Mouse (Mus musculus): ENCODE results near the gene Cck. TPM values are rescaled to one million over a fixed set of nuclear protein-coding genes. Genes with fewer than 3 reads are reported as not detected.

The Cck gene
- polyA plus RNA-seq (2012; ENCODE audit: insufficient read depth, insufficient read length, low replicate concordance, missing spikeins) = not detected in 2 replicates

GRCm38 (mm10) chr9:121495529-121495928 lies at the start of gene Cck:
TSS of gene Cck (minus strand) at chr9:121495694.
- 16% methylated on average over 12 of the region's 12 CpGs for WGBS
- H3K27ac ChIP-seq (ENCODE audit: insufficient read depth, low read depth, low read length) = no peak within 1 kb of the TSS
- peak within 1 kb of the TSS; percentile 31 for H3K4me3 ChIP-seq (ENCODE audit: insufficient read depth, low read depth, low read length)
- TF ChIP-seq CTCF (IDR thresholded peaks at IDR 0.05; ENCODE audit: insufficient read depth, low read depth, low read length) (no peak), POLR2A (IDR thresholded peaks at IDR 0.05; ENCODE audit: insufficient read depth, low read depth, low read length) (no peak)
- H3K4me1 ChIP-seq (ENCODE audit: control insufficient read depth, insufficient read depth, low read length) = peaks cover 11% of the 10 kb centered on the region

GRCm38 (mm10) chr9:121541530-121541929 lies 46.0 kb upstream of the Cck start:
- Histone ChIP-seq H3K4me1 (ENCODE audit: control insufficient read depth, insufficient read depth, low read length) (peaks cover 2% of the 10 kb centered on the region; the same call in 1 of the 2 replicates), H3K4me3 (ENCODE audit: insufficient read depth, low read depth, low read length) (no peak overlapping the region), H3K27ac (ENCODE audit: insufficient read depth, low read depth, low read length) (no peak overlapping the region)
- TF ChIP-seq CTCF (IDR thresholded peaks at IDR 0.05; ENCODE audit: insufficient read depth, low read depth, low read length) (no peak), POLR2A (IDR thresholded peaks at IDR 0.05; ENCODE audit: insufficient read depth, low read depth, low read length) (no peak)

- no peaks in the 10 kb centered on the region for H3K4me1 ChIP-seq (ENCODE audit: control insufficient read depth, insufficient read depth, low read length)
- H3K27ac ChIP-seq (ENCODE audit: insufficient read depth, low read depth, low read length) = no peak overlapping the region
- no peak overlapping the region for H3K4me3 ChIP-seq (ENCODE audit: insufficient read depth, low read depth, low read length)
- 64% methylated on average over 9 of the region's 9 CpGs for WGBS
- TF ChIP-seq POLR2A (IDR thresholded peaks at IDR 0.05; ENCODE audit: insufficient read depth, low read depth, low read length) (no peak), CTCF (IDR thresholded peaks at IDR 0.05; ENCODE audit: insufficient read depth, low read depth, low read length) (no peak)
Measured at GRCm38 (mm10) chr9:121532626-121533025, 37.1 kb upstream of the Cck start.

- Histone ChIP-seq H3K27ac (ENCODE audit: insufficient read depth, low read depth, low read length) (no peak overlapping the region), H3K4me1 (ENCODE audit: control insufficient read depth, insufficient read depth, low read length) (no peaks in the 10 kb centered on the region), H3K4me3 (ENCODE audit: insufficient read depth, low read depth, low read length) (no peak overlapping the region)
- TF ChIP-seq CTCF (IDR thresholded peaks at IDR 0.05; ENCODE audit: insufficient read depth, low read depth, low read length) (no peak), POLR2A (IDR thresholded peaks at IDR 0.05; ENCODE audit: insufficient read depth, low read depth, low read length) (no peak)
- 93% methylated on average over 8 of the region's 8 CpGs for WGBS
Measured at GRCm38 (mm10) chr9:121528605-121529357, 33.3 kb upstream of the Cck start.

- TF ChIP-seq CTCF (IDR thresholded peaks at IDR 0.05; ENCODE audit: insufficient read depth, low read depth, low read length) (no peak), POLR2A (IDR thresholded peaks at IDR 0.05; ENCODE audit: insufficient read depth, low read depth, low read length) (no peak)
- no peak overlapping the region for H3K4me3 ChIP-seq (ENCODE audit: insufficient read depth, low read depth, low read length)
- no peak overlapping the region for H3K27ac ChIP-seq (ENCODE audit: insufficient read depth, low read depth, low read length)
- H3K4me1 ChIP-seq (ENCODE audit: control insufficient read depth, insufficient read depth, low read length) = no peaks in the 10 kb centered on the region
- WGBS = 55% methylated on average over 6 of the region's 6 CpGs
Measured at GRCm38 (mm10) chr9:121526171-121526570, 30.7 kb upstream of the Cck start.

GRCm38 (mm10) chr9:121520047-121520446 lies 24.6 kb upstream of the Cck start:
- Histone ChIP-seq H3K4me1 (ENCODE audit: control insufficient read depth, insufficient read depth, low read length) (peaks cover 6% of the 10 kb centered on the region; the same call in 1 of the 2 replicates), H3K4me3 (ENCODE audit: insufficient read depth, low read depth, low read length) (no peak overlapping the region), H3K27ac (ENCODE audit: insufficient read depth, low read depth, low read length) (no peak overlapping the region)
- 59% methylated on average over 5 of the region's 5 CpGs for WGBS
- no peak for TF ChIP-seq CTCF (IDR thresholded peaks at IDR 0.05; ENCODE audit: insufficient read depth, low read depth, low read length)
- TF ChIP-seq POLR2A (IDR thresholded peaks at IDR 0.05; ENCODE audit: insufficient read depth, low read depth, low read length) = no peak

- no peak for TF ChIP-seq POLR2A (IDR thresholded peaks at IDR 0.05; ENCODE audit: insufficient read depth, low read depth, low read length)
- TF ChIP-seq CTCF (IDR thresholded peaks at IDR 0.05; ENCODE audit: insufficient read depth, low read depth, low read length) = no peak
- no peaks in the 10 kb centered on the region for H3K4me1 ChIP-seq (ENCODE audit: control insufficient read depth, insufficient read depth, low read length)
Measured at GRCm38 (mm10) chr9:121514462-121514861, 19.0 kb upstream of the Cck start.

GRCm38 (mm10) chr9:121511911-121512310 lies 16.4 kb upstream of the Cck start:
- TF ChIP-seq CTCF (IDR thresholded peaks at IDR 0.05; ENCODE audit: insufficient read depth, low read depth, low read length) (no peak), POLR2A (IDR thresholded peaks at IDR 0.05; ENCODE audit: insufficient read depth, low read depth, low read length) (no peak)
- Histone ChIP-seq H3K4me1 (ENCODE audit: control insufficient read depth, insufficient read depth, low read length) (peaks cover 2% of the 10 kb centered on the region; the same call in 1 of the 2 replicates), H3K4me3 (ENCODE audit: insufficient read depth, low read depth, low read length) (no peak overlapping the region), H3K27ac (ENCODE audit: insufficient read depth, low read depth, low read length) (no peak overlapping the region)
- WGBS = 90% methylated on average over 4 of the region's 4 CpGs

More at GRCm38 (mm10) chr9:121514462-121514861, 19.0 kb upstream of the Cck start:
- H3K27ac ChIP-seq (ENCODE audit: insufficient read depth, low read depth, low read length) = no peak overlapping the region
- no peak overlapping the region for H3K4me3 ChIP-seq (ENCODE audit: insufficient read depth, low read depth, low read length)
- 88% methylated on average over 5 of the region's 5 CpGs for WGBS

GRCm38 (mm10) chr9:121506478-121507180 lies 11.1 kb upstream of the Cck start:
- 51% methylated on average over 8 of the region's 8 CpGs for WGBS
- TF ChIP-seq POLR2A (IDR thresholded peaks at IDR 0.05; ENCODE audit: insufficient read depth, low read depth, low read length) = no peak
- TF ChIP-seq CTCF (IDR thresholded peaks at IDR 0.05; ENCODE audit: insufficient read depth, low read depth, low read length) = no peak
- Histone ChIP-seq H3K4me1 (ENCODE audit: control insufficient read depth, insufficient read depth, low read length) (peaks cover 4% of the 10 kb centered on the region; the same call in 1 of the 2 replicates), H3K4me3 (ENCODE audit: insufficient read depth, low read depth, low read length) (no peak overlapping the region), H3K27ac (ENCODE audit: insufficient read depth, low read depth, low read length) (no peak overlapping the region)
